Comparison of ENCODE assay signal across 15 mouse cellular contexts in the genomic region with DNA sequence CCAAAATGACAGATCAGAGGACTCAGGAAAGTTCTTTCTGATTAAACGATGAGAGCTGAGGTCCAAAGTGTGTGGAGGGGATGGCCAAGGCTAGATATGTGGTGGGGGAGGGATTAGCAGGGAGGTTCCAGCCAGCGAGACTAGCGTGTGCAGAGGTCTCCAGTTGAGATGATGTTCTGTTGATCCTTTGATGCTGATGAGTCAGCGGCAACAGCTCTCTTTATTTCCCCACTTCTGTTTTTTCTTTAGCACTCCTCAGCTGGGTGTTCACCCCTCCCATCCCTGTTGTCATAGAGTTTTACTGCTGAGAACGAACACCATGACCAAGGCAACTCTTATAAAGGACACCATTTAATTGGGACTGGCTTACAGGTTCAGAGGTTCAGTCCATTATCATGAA.
"Had no signal": no experiment of that assay in that cellular context is flagged by ENCODE, and none has a peak within 500 bp of the region (broad histone marks: within the 10 kb centered on the region; RNA-seq: fewer than 3 reads in every experiment).

No protein-coding gene starts in this region.

- ATAC-seq: liver, postnatal 0 days; lung, postnatal 0 days; midbrain, embryonic 13.5 days; midbrain, embryonic 15.5 days had no signal

- DNase-seq: liver, postnatal 0 days; lung, adult 2 months; lung, postnatal 14 days; lung, postnatal 36 days; retina, postnatal 1 day; right cerebral cortex, adult 18-20 months; right cerebral cortex, postnatal 25 days; right cerebral cortex, postnatal 4 days; spleen, adult 18-20 months; thymus, adult 2 months; thymus, postnatal 25 days; thymus, postnatal 4 days had no signal
